Mouse (Mus musculus) heart, adult 18-20 months (tissue): ENCODE results near the gene Gm47283. TPM values are rescaled to one million over a fixed set of nuclear protein-coding genes. Genes with fewer than 3 reads are reported as not detected.

Source experiments
- total RNA-seq, 2 experiments: library from RNA; stranded (reverse); gene quantifications; 2 replicates each; pipeline ENCODE4 v1.2.3; 2021

Gm47283 gene
- total RNA-seq, 2 experiments from 2014 or later = not detected

Other genes with a start within 250 kb of the Gm47283 start
- gene Gm21860, start 29.9 kb upstream of the Gm47283 start, total RNA-seq = not detected
- gene Gm21748, start 54.4 kb downstream of the Gm47283 start, total RNA-seq = not detected